Mouse (Mus musculus): ENCODE data around the gene Lrrc23. TPM values are rescaled to one million over a fixed set of nuclear protein-coding genes. Genes with fewer than 3 reads are reported as not detected.

Gene Lrrc23
- polyA plus RNA-seq, 1 experiment: not detected

GRCm38 (mm10) chr6:124744755-124745321, 34.7 kb downstream of the Lrrc23 start:
- H3K27me3 ChIP-seq (ENCODE audit: control insufficient read depth, insufficient read depth, low read length, poor library complexity, severe bottlenecking): no peaks in the 10 kb centered on the region
- H3K4me1 ChIP-seq (ENCODE audit: control insufficient read depth, insufficient read depth, low read length): peaks cover under 1% of the 10 kb centered on the region
- H3K27ac ChIP-seq (ENCODE audit: insufficient read depth, low read length): no peak overlapping the region
- peak overlapping the region; percentile 65 for H3K4me3 ChIP-seq (ENCODE audit: low read depth, low read length)
- TF ChIP-seq CTCF (IDR thresholded peaks at IDR 0.05; ENCODE audit: low read depth, low read length) (no peak), POLR2A (IDR thresholded peaks at IDR 0.05; ENCODE audit: insufficient read depth, low read length) (no peak), EP300 (IDR thresholded peaks at IDR 0.05; ENCODE audit: insufficient read depth, low read depth, low read length) (no peak)
- no peaks in the 10 kb centered on the region for H3K36me3 ChIP-seq (ENCODE audit: control insufficient read depth, insufficient read depth, low read length, poor library complexity, severe bottlenecking)
- H3K9me3 ChIP-seq (replicated peaks; ENCODE audit: control insufficient read depth, insufficient read depth, low read length, poor library complexity, severe bottlenecking): no peaks in the 10 kb centered on the region
- peak overlapping the region; percentile 69 for H3K9ac ChIP-seq (ENCODE audit: low read depth, poor library complexity, severe bottlenecking)

- H3K4me1 ChIP-seq (ENCODE audit: control insufficient read depth, insufficient read depth, low read length): peaks cover 2% of the 10 kb centered on the region
- H3K4me3 ChIP-seq (ENCODE audit: low read depth, low read length): no peak overlapping the region
- no peak for TF ChIP-seq POLR2A (IDR thresholded peaks at IDR 0.05; ENCODE audit: insufficient read depth, low read length)
- TF ChIP-seq EP300 (IDR thresholded peaks at IDR 0.05; ENCODE audit: insufficient read depth, low read depth, low read length): no peak
- no peak for TF ChIP-seq CTCF (IDR thresholded peaks at IDR 0.05; ENCODE audit: low read depth, low read length)
- H3K9me3 ChIP-seq (replicated peaks; ENCODE audit: control insufficient read depth, insufficient read depth, low read length, poor library complexity, severe bottlenecking): no peaks in the 10 kb centered on the region
- no peaks in the 10 kb centered on the region for H3K36me3 ChIP-seq (ENCODE audit: control insufficient read depth, insufficient read depth, low read length, poor library complexity, severe bottlenecking)
- H3K9ac ChIP-seq (ENCODE audit: low read depth, poor library complexity, severe bottlenecking): no peak overlapping the region
- no peak overlapping the region for H3K27ac ChIP-seq (ENCODE audit: insufficient read depth, low read length)
- H3K27me3 ChIP-seq (ENCODE audit: control insufficient read depth, insufficient read depth, low read length, poor library complexity, severe bottlenecking): no peaks in the 10 kb centered on the region
These were observed 35.9 kb downstream of the Lrrc23 start for GRCm38 (mm10) chr6:124743647-124744046.

DNA sequence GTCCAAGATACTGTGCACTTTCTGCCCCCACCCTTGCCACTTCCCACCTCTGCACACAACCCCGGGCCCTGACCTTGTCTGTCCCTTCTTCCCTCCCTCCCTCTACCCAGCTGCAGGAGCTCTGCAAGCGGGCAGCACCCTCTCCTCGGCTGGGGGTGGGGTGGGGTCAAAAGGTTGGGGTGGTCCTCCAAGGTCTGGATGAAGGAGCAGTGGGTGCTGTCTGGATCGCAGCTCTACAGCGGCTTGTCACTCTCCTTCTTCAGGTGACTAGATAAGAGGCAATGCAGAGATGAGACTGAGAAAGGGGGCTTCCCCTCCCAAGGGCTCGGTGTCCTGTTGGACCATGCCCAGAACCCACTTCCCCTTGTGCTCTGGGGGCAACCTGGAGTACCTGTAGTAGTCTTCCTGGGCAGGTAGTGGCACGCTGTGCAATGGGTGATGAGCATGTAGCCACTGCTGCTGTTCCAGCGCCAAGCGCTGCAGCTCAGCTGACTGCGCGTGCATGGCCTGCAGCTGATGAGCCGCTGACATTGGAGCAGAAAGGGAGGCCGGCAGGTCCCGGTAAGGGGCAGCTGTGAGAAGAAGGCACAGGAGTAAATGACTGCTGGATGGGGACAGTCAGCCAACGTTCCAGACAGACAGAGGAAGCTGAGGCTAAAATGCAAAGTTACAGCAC, 36.5 kb downstream of the Lrrc23 start:
- H3K27ac ChIP-seq (ENCODE audit: insufficient read depth, low read length): no peak overlapping the region
- no peak overlapping the region for H3K9ac ChIP-seq (ENCODE audit: low read depth, poor library complexity, severe bottlenecking)
- H3K4me1 ChIP-seq (ENCODE audit: control insufficient read depth, insufficient read depth, low read length): peaks cover 2% of the 10 kb centered on the region

DNA sequence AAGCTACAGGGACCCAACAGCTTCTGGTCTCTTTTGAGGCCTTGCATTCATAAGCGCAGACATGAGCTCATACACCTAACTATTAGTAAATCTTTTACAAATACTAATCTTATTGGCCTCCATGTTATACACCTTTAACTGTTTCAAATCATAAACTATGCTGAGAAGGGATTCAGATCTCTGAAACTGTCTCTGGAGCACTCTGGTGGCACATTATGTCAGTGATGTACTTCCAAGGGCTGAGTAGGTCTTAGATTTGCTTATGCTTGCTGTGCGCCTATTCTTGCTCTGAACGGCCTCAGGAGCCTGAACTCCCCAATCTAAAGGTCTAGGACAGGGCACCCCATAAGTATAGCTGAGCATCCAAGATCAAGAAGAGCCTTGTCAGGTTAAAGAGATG, 37.7 kb downstream of the Lrrc23 start:
- Histone ChIP-seq H3K4me3 (ENCODE audit: low read depth, low read length) (peak overlapping the region; percentile 51), H3K27ac (ENCODE audit: insufficient read depth, low read length) (peak overlapping the region; percentile 31; the same call in 1 of the 2 replicates), H3K9me3 (replicated peaks; ENCODE audit: control insufficient read depth, insufficient read depth, low read length, poor library complexity, severe bottlenecking) (no peaks in the 10 kb centered on the region), H3K36me3 (ENCODE audit: control insufficient read depth, insufficient read depth, low read length, poor library complexity, severe bottlenecking) (no peaks in the 10 kb centered on the region), H3K9ac (ENCODE audit: low read depth, poor library complexity, severe bottlenecking) (peak overlapping the region; percentile 70), H3K27me3 (ENCODE audit: control insufficient read depth, insufficient read depth, low read length, poor library complexity, severe bottlenecking) (no peaks in the 10 kb centered on the region), H3K4me1 (ENCODE audit: control insufficient read depth, insufficient read depth, low read length) (peaks cover 2% of the 10 kb centered on the region)
- TF ChIP-seq EP300 (IDR thresholded peaks at IDR 0.05; ENCODE audit: insufficient read depth, low read depth, low read length) (no peak), POLR2A (IDR thresholded peaks at IDR 0.05; ENCODE audit: insufficient read depth, low read length) (no peak), CTCF (IDR thresholded peaks at IDR 0.05; ENCODE audit: low read depth, low read length) (no peak)

More for the DNA sequence above, 36.5 kb downstream of the Lrrc23 start:
- Histone ChIP-seq H3K36me3 (ENCODE audit: control insufficient read depth, insufficient read depth, low read length, poor library complexity, severe bottlenecking) (no peaks in the 10 kb centered on the region), H3K27me3 (ENCODE audit: control insufficient read depth, insufficient read depth, low read length, poor library complexity, severe bottlenecking) (no peaks in the 10 kb centered on the region), H3K4me3 (ENCODE audit: low read depth, low read length) (no peak overlapping the region), H3K9me3 (replicated peaks; ENCODE audit: control insufficient read depth, insufficient read depth, low read length, poor library complexity, severe bottlenecking) (no peaks in the 10 kb centered on the region)
- no peak for TF ChIP-seq CTCF (IDR thresholded peaks at IDR 0.05; ENCODE audit: low read depth, low read length)
- TF ChIP-seq EP300 (IDR thresholded peaks at IDR 0.05; ENCODE audit: insufficient read depth, low read depth, low read length): no peak
- TF ChIP-seq POLR2A (IDR thresholded peaks at IDR 0.05; ENCODE audit: insufficient read depth, low read length): no peak

GRCm38 (mm10) chr6:124740888-124741761, 38.4 kb downstream of the Lrrc23 start, which contains the start of gene Grcc10:
Gene Grcc10, minus strand, starts transcription at chr6:124741374.
- H3K4me1 ChIP-seq (ENCODE audit: control insufficient read depth, insufficient read depth, low read length): peaks cover 2% of the 10 kb centered on the region
- H3K27ac ChIP-seq (ENCODE audit: insufficient read depth, low read length): peak within 1 kb of the TSS; percentile 71
- no peaks in the 10 kb centered on the region for H3K9me3 ChIP-seq (replicated peaks; ENCODE audit: control insufficient read depth, insufficient read depth, low read length, poor library complexity, severe bottlenecking)
- H3K9ac ChIP-seq (ENCODE audit: low read depth, poor library complexity, severe bottlenecking): peak within 1 kb of the TSS; percentile 70
- 0 out of 2 replicates have a peak, but pooled peaks have one; percentile 4 for TF ChIP-seq EP300 (IDR thresholded peaks at IDR 0.05; ENCODE audit: insufficient read depth, low read depth, low read length)
- no peak for TF ChIP-seq CTCF (IDR thresholded peaks at IDR 0.05; ENCODE audit: low read depth, low read length)
- TF ChIP-seq POLR2A (IDR thresholded peaks at IDR 0.05; ENCODE audit: insufficient read depth, low read length): peak; percentile 99
- H3K4me3 ChIP-seq (ENCODE audit: low read depth, low read length): peak within 1 kb of the TSS; percentile 78
- H3K36me3 ChIP-seq (ENCODE audit: control insufficient read depth, insufficient read depth, low read length, poor library complexity, severe bottlenecking): no peaks in the 10 kb centered on the region
- H3K27me3 ChIP-seq (ENCODE audit: control insufficient read depth, insufficient read depth, low read length, poor library complexity, severe bottlenecking): no peaks in the 10 kb centered on the region
